Mouse (Mus musculus) granulocyte monocyte progenitor cell, adult 5-6 weeks (primary cell): ENCODE results near the gene Pcyt2. TPM values are rescaled to one million over a fixed set of nuclear protein-coding genes. Genes with fewer than 3 reads are reported as not detected.

ENCODE experiments used
- ATAC-seq: replicated peaks from 2 replicates; pipeline ENCODE4 v1.8.0; 2016; ENCODE audit warnings: mild to moderate bottlenecking, moderate TSS enrichment, inconsistent platforms; ENCODE audit not compliant: poor library complexity, severe bottlenecking
- total RNA-seq, 2 experiments: library from RNA; stranded (forward) in 1 of 2; stranded (reverse) in 1 of 2; fragments of 200-712, 200-1000 nt in 1 of 2; fragments of >200 nt in 1 of 2; fragmentation: Nextera tagmentation in 1 of 2; gene quantifications; 2 replicates each; pipeline ENCODE4 v1.2.3; 2014 to 2017

The Pcyt2 gene
- total RNA-seq, 2 experiments from 2014 or later, result 21.9 to 70.3 TPM

- peak; percentile 33 for ATAC-seq
Measured at GRCm38 (mm10) chr11:120633520-120634343, 16.0 kb upstream of the Pcyt2 start, which contains the start of gene Mafg. Gene Mafg, minus strand, starts transcription at chr11:120633600.

- peak; percentile 26 for ATAC-seq
Measured at GRCm38 (mm10) chr11:120632559-120633519, 15.1 kb upstream of the Pcyt2 start.

- ATAC-seq, result no peak
Measured at GRCm38 (mm10) chr11:120631726-120632448, 14.2 kb upstream of the Pcyt2 start.

- no peak for ATAC-seq
Measured at GRCm38 (mm10) chr11:120630881-120631725, 13.4 kb upstream of the Pcyt2 start.

- peak; percentile 61 for ATAC-seq
Measured at GRCm38 (mm10) chr11:120630401-120630871, 12.7 kb upstream of the Pcyt2 start.

- 0 out of 2 replicates have a peak, but pooled peaks have one; percentile 5 for ATAC-seq
Measured at GRCm38 (mm10) chr11:120629911-120630310, 12.2 kb upstream of the Pcyt2 start.

GRCm38 (mm10) chr11:120629341-120629730 is 11.6 kb upstream of the Pcyt2 start:
- ATAC-seq, result peak; percentile 13

- no peak for ATAC-seq
Measured at GRCm38 (mm10) chr11:120628601-120629340, 11.0 kb upstream of the Pcyt2 start.

- ATAC-seq, result peak; percentile 26
Measured at GRCm38 (mm10) chr11:120627468-120628300, 9.9 kb upstream of the Pcyt2 start.

- ATAC-seq, result no peak
Measured at GRCm38 (mm10) chr11:120626785-120627467, 9.2 kb upstream of the Pcyt2 start.

- ATAC-seq, result no peak
Measured at GRCm38 (mm10) chr11:120625152-120625775, 7.5 kb upstream of the Pcyt2 start, which contains the start of gene Sirt7. Gene Sirt7, minus strand, starts transcription at chr11:120625240.

GRCm38 (mm10) chr11:120624680-120625111 is 7.0 kb upstream of the Pcyt2 start:
- ATAC-seq, result peak; percentile 28

GRCm38 (mm10) chr11:120623961-120624679 is 6.4 kb upstream of the Pcyt2 start:
- ATAC-seq, result 0 out of 2 replicates have a peak, but pooled peaks have one; percentile 18

- no peak for ATAC-seq
Measured at GRCm38 (mm10) chr11:120622805-120623204, 5.1 kb upstream of the Pcyt2 start.

- no peak for ATAC-seq
Measured at GRCm38 (mm10) chr11:120620195-120620594, 2.5 kb upstream of the Pcyt2 start.
